Mouse (Mus musculus) lung, postnatal 0 days (tissue): ENCODE measurements at regions not wholly inside any gene's neighbourhood (a gene's known extent, or its start where the extent isn't known, plus 50 kb on each side); places are given as distances from the start of the nearest gene placed in this dataset.

Experiments
- CTCF ChIP-seq: IDR thresholded peaks from 2 replicates; pipeline ENCODE4 v1.5.1; 2016; ENCODE audit warnings: antibody characterized with exemption, mild to moderate bottlenecking
- EP300 ChIP-seq: IDR thresholded peaks from 2 replicates; pipeline ENCODE4 v1.6.1; 2016; ENCODE audit warnings: antibody characterized with exemption, mild to moderate bottlenecking, control low read depth

- TF ChIP-seq CTCF (no peak), EP300 (no peak)
Observed at GRCm38 (mm10) chr5:75405496-75405895, 169.2 kb upstream of the Kit start.
